Mouse (Mus musculus): Measurements from ENCODE around the gene H1f0. TPM values are rescaled to one million over a fixed set of nuclear protein-coding genes. Genes with fewer than 3 reads are reported as not detected.

H1f0 gene
- polyA plus RNA-seq (2021), result 95.5 TPM

- DNase-seq (ENCODE audit: low read depth, low spot score) (no peak), ATAC-seq (peak; percentile 54)
- no peaks in the 10 kb centered on the region for H3K27me3 ChIP-seq
- POLR2A ChIA-PET, result interaction anchor here (0.8 to 1.0 kb wide), 2 partner anchors 12 to 13 kb away, joined by 3 to 4 read pairs; no protein-coding TSS in a partner anchor
- in situ Hi-C loops (cut with MboI; ENCODE audit: low pct_unique_long_range_greater_than_20kb), result no loop called here
- TF ChIP-seq CTCF (IDR thresholded peaks at IDR 0.05), result no peak
- CTCF ChIA-PET, result interaction anchor here (1.7 kb wide), 1 partner anchor 9 kb away, joined by 5 read pairs; no protein-coding TSS in a partner anchor
Observed at GRCm38 (mm10) chr15:79028237-79028738, at the start of gene H1f0. Gene H1f0 (plus strand): TSS chr15:79028450.

- POLR2A ChIA-PET, result no interaction called here
- in situ Hi-C loops (cut with MboI; ENCODE audit: low pct_unique_long_range_greater_than_20kb), result no loop called here
- DNase-seq (ENCODE audit: low read depth, low spot score) (no peak), ATAC-seq (no peak)
- CTCF ChIA-PET, result no interaction called here
- no peak for TF ChIP-seq CTCF (IDR thresholded peaks at IDR 0.05)
- H3K27me3 ChIP-seq, result peaks cover under 1% of the 10 kb centered on the region
Observed at GRCm38 (mm10) chr15:78978875-78979274, 49.4 kb upstream of the H1f0 start.

- ATAC-seq (no peak), DNase-seq (ENCODE audit: low read depth, low spot score) (no peak)
- ChIA-PET CTCF (no interaction called here), POLR2A (no interaction called here)
- in situ Hi-C loops (cut with MboI; ENCODE audit: low pct_unique_long_range_greater_than_20kb), result no loop called here
- no peak for TF ChIP-seq CTCF (IDR thresholded peaks at IDR 0.05)
- H3K27me3 ChIP-seq, result no peaks in the 10 kb centered on the region
Observed at GRCm38 (mm10) chr15:78980084-78980483, 48.2 kb upstream of the H1f0 start.

- ChIA-PET CTCF (interaction anchor here (0.9 kb wide), 1 partner anchor 80 kb away, joined by 3 read pairs; no protein-coding TSS in a partner anchor), POLR2A (interaction anchor here (0.8 to 2.0 kb wide), 2 partner anchors 20 to 35 kb away, joined by 4 to 8 read pairs; partner anchors contain the start of gene Triobp)
- ATAC-seq (peak; percentile 75), DNase-seq (ENCODE audit: low read depth, low spot score) (no peak)
- H3K27me3 ChIP-seq, result no peaks in the 10 kb centered on the region
- in situ Hi-C loops (cut with MboI; ENCODE audit: low pct_unique_long_range_greater_than_20kb), result no loop called here
- no peak for TF ChIP-seq CTCF (IDR thresholded peaks at IDR 0.05)
Observed at GRCm38 (mm10) chr15:78982658-78983435, 45.4 kb upstream of the H1f0 start.

- ChIA-PET POLR2A (interaction anchor here (0.8 to 2.0 kb wide), 2 partner anchors 21 to 36 kb away, joined by 4 to 8 read pairs; partner anchors contain the start of gene Triobp), CTCF (interaction anchor here (0.9 kb wide), 1 partner anchor 81 kb away, joined by 3 read pairs; no protein-coding TSS in a partner anchor)
- H3K27me3 ChIP-seq, result no peaks in the 10 kb centered on the region
- ATAC-seq (peak; percentile 5), DNase-seq (ENCODE audit: low read depth, low spot score) (no peak)
- TF ChIP-seq CTCF (IDR thresholded peaks at IDR 0.05), result no peak
- in situ Hi-C loops (cut with MboI; ENCODE audit: low pct_unique_long_range_greater_than_20kb), result no loop called here
Observed at GRCm38 (mm10) chr15:78983436-78984285, 44.6 kb upstream of the H1f0 start.

- ChIA-PET POLR2A (no interaction called here), CTCF (no interaction called here)
- in situ Hi-C loops (cut with MboI; ENCODE audit: low pct_unique_long_range_greater_than_20kb), result no loop called here
- DNase-seq (ENCODE audit: low read depth, low spot score), result no peak
- no peak for ATAC-seq
- H3K27me3 ChIP-seq, result no peaks in the 10 kb centered on the region
- TF ChIP-seq CTCF (IDR thresholded peaks at IDR 0.05), result no peak
Observed at GRCm38 (mm10) chr15:78984286-78984778, 43.9 kb upstream of the H1f0 start.

GRCm38 (mm10) chr15:78986536-78987220 lies 41.6 kb upstream of the H1f0 start:
- no peak for DNase-seq (ENCODE audit: low read depth, low spot score)
- ChIA-PET CTCF (interaction anchor here (1.1 kb wide), 1 partner anchor 52 kb away, joined by 3 read pairs; no protein-coding TSS in a partner anchor), POLR2A (no interaction called here)
- in situ Hi-C loops (cut with MboI; ENCODE audit: low pct_unique_long_range_greater_than_20kb), result no loop called here
- H3K27me3 ChIP-seq, result no peaks in the 10 kb centered on the region
- no peak for TF ChIP-seq CTCF (IDR thresholded peaks at IDR 0.05)
- no peak for ATAC-seq

- POLR2A ChIA-PET, result interaction anchor here (0.6 to 1.7 kb wide), 2 partner anchors 20 to 45 kb away, joined by 3 to 6 read pairs; no protein-coding TSS in a partner anchor
- peak; percentile 64 for ATAC-seq
Observed at GRCm38 (mm10) chr15:78988499-78988971, 39.7 kb upstream of the H1f0 start.

More at GRCm38 (mm10) chr15:78988499-78988971, 39.7 kb upstream of the H1f0 start:
- H3K27me3 ChIP-seq, result no peaks in the 10 kb centered on the region
- TF ChIP-seq CTCF (IDR thresholded peaks at IDR 0.05), result no peak
- in situ Hi-C loops (cut with MboI; ENCODE audit: low pct_unique_long_range_greater_than_20kb), result no loop called here
- peak; percentile 97 for DNase-seq (ENCODE audit: low read depth, low spot score)
- CTCF ChIA-PET, result interaction anchor here (1.4 kb wide), 1 partner anchor 12 kb away, joined by 5 read pairs; no protein-coding TSS in a partner anchor

All from Patski (cell line).